Mouse (Mus musculus) liver (tissue): ENCODE data around the gene Tspan4.
A peak's percentile ranks its signal among the peaks of the same experiment; 100 is the strongest.
"Not testable (repeated sequence)": the region's sequence is repeated elsewhere in the genome, so short reads cannot be mapped to it uniquely, and the experiment has no call there.

Source experiments
- DNase-seq: peaks from one replicate; pipeline ENCODE4 v3.0.0-alpha.2; 2020; ENCODE audit warnings: mixed read lengths

Tspan4 gene

GRCm38 (mm10) chr7:141439140-141439679 lies 35.8 kb upstream of the Tspan4 start:
- DNase-seq, result no peak

- DNase-seq, result no peak
Measured at GRCm38 (mm10) chr7:141439811-141440210, 35.2 kb upstream of the Tspan4 start.

- DNase-seq, result peak; percentile 48
Measured at GRCm38 (mm10) chr7:141440613-141441012, 34.4 kb upstream of the Tspan4 start.

- DNase-seq, result no peak
Measured at GRCm38 (mm10) chr7:141441460-141441859, 33.6 kb upstream of the Tspan4 start.

- no peak for DNase-seq
Measured at GRCm38 (mm10) chr7:141442199-141442598, 32.8 kb upstream of the Tspan4 start.

GRCm38 (mm10) chr7:141443081-141443821 lies 31.8 kb upstream of the Tspan4 start:
- peak; percentile 52 for DNase-seq

- peak; percentile 87 for DNase-seq
Measured at GRCm38 (mm10) chr7:141443828-141444237, 31.2 kb upstream of the Tspan4 start, which contains the start of gene Pidd1. TSS of gene Pidd1 (minus strand) at chr7:141444025.

- not testable (repeated sequence) for DNase-seq
Measured at GRCm38 (mm10) chr7:141446374-141446773, 28.7 kb upstream of the Tspan4 start.

GRCm38 (mm10) chr7:141447110-141447991 lies 27.7 kb upstream of the Tspan4 start, which contains the start of gene Rplp2:
TSS of gene Rplp2 (plus strand) at chr7:141447370.
- peak; percentile 93 for DNase-seq

- no peak for DNase-seq
Measured at GRCm38 (mm10) chr7:141451928-141452327, 23.1 kb upstream of the Tspan4 start.

GRCm38 (mm10) chr7:141453636-141454035 lies 21.4 kb upstream of the Tspan4 start:
- no peak for DNase-seq

GRCm38 (mm10) chr7:141454967-141455551 lies 20.0 kb upstream of the Tspan4 start, which contains the start of gene Pnpla2:
TSS of gene Pnpla2 (plus strand) at chr7:141455198.
- DNase-seq, result peak; percentile 98

- DNase-seq, result peak; percentile 69
Measured at GRCm38 (mm10) chr7:141455610-141456314, 19.3 kb upstream of the Tspan4 start.

GRCm38 (mm10) chr7:141456739-141457138 lies 18.3 kb upstream of the Tspan4 start:
- no peak for DNase-seq

GRCm38 (mm10) chr7:141457236-141457635 lies 17.8 kb upstream of the Tspan4 start:
- no peak for DNase-seq

GRCm38 (mm10) chr7:141457986-141458660 lies 16.9 kb upstream of the Tspan4 start:
- peak; percentile 69 for DNase-seq

- DNase-seq, result no peak
Measured at GRCm38 (mm10) chr7:141458661-141459060, 16.4 kb upstream of the Tspan4 start.

- DNase-seq, result no peak
Measured at GRCm38 (mm10) chr7:141459301-141459711, 15.7 kb upstream of the Tspan4 start.

- no peak for DNase-seq
Measured at GRCm38 (mm10) chr7:141460001-141460390, 15.0 kb upstream of the Tspan4 start.

GRCm38 (mm10) chr7:141460391-141461113 lies 14.5 kb upstream of the Tspan4 start, which contains the start of gene Cracr2b:
TSS of gene Cracr2b (plus strand) at chr7:141461094.
- DNase-seq, result no peak
